ENCODE assay signal across 27 mouse cellular contexts in genomic region chr4:96559781-96560180, GRCm38 (mm10). TPM values are rescaled to one million over a fixed set of nuclear protein-coding genes. Genes with fewer than 3 reads are reported as not detected.
"Had no signal": no experiment of that assay in that cellular context is flagged by ENCODE, and none has a peak within 500 bp of the region (broad histone marks: within the 10 kb centered on the region; RNA-seq: fewer than 3 reads in every experiment).

No protein-coding gene starts in this region.

- DNase-seq: liver, embryonic 13.5 days; liver, postnatal 0 days; lung, embryonic 14.5 days; lung, postnatal 10 days; lung, postnatal 4 days; right cerebral cortex, adult 18-20 months; right cerebral cortex, postnatal 25 days; right cerebral cortex, postnatal 4 days; spleen, adult 18-20 months; thymus, adult 2 months; thymus, postnatal 25 days; thymus, postnatal 4 days had no signal

- H3K27ac ChIP-seq: liver, embryonic 13.5 days; liver, embryonic 15.5 days; midbrain, embryonic 10.5 days; midbrain, embryonic 13.5 days; midbrain, embryonic 15.5 days; neural tube, embryonic 13.5 days; neural tube, embryonic 15.5 days; stomach, embryonic 15.5 days; stomach, postnatal 0 days had no signal

- H3K9me3 ChIP-seq: liver, embryonic 13.5 days; liver, embryonic 15.5 days; midbrain, embryonic 10.5 days; midbrain, embryonic 13.5 days; midbrain, embryonic 15.5 days; neural tube, embryonic 13.5 days; neural tube, embryonic 15.5 days; stomach, embryonic 15.5 days had no signal

- H3K9ac ChIP-seq: liver, embryonic 13.5 days; liver, embryonic 15.5 days; liver, postnatal 0 days; lung, embryonic 14.5 days; midbrain, embryonic 13.5 days; midbrain, embryonic 15.5 days; neural tube, embryonic 13.5 days; neural tube, embryonic 15.5 days; stomach, embryonic 15.5 days had no signal

- H3K4me3 ChIP-seq: liver, embryonic 13.5 days; liver, embryonic 15.5 days; midbrain, embryonic 10.5 days; midbrain, embryonic 13.5 days; midbrain, embryonic 15.5 days; myocyte; neural tube, embryonic 13.5 days; neural tube, embryonic 15.5 days; stomach, embryonic 15.5 days had no signal

- H3K4me1 ChIP-seq: liver, embryonic 13.5 days; liver, embryonic 15.5 days; midbrain, embryonic 10.5 days; midbrain, embryonic 13.5 days; midbrain, embryonic 15.5 days; neural tube, embryonic 13.5 days; neural tube, embryonic 15.5 days; stomach, embryonic 15.5 days had no signal

- ATAC-seq: liver, postnatal 0 days; midbrain, embryonic 13.5 days; midbrain, embryonic 15.5 days had no signal

- H3K36me3 ChIP-seq: liver, embryonic 13.5 days; liver, embryonic 15.5 days; midbrain, embryonic 10.5 days; midbrain, embryonic 13.5 days; midbrain, embryonic 15.5 days; neural tube, embryonic 13.5 days; neural tube, embryonic 15.5 days; stomach, embryonic 15.5 days had no signal

- H3K27me3 ChIP-seq: liver, embryonic 13.5 days; liver, embryonic 15.5 days; midbrain, embryonic 13.5 days; midbrain, embryonic 15.5 days; neural tube, embryonic 13.5 days; neural tube, embryonic 15.5 days; stomach, embryonic 15.5 days had no signal

- H3K4me2 ChIP-seq: liver, embryonic 13.5 days; liver, embryonic 15.5 days; lung, embryonic 14.5 days; midbrain, embryonic 13.5 days; midbrain, embryonic 15.5 days; neural tube, embryonic 13.5 days; neural tube, embryonic 15.5 days; stomach, embryonic 15.5 days had no signal

RNA-seq across cellular contexts. Expression of gene Cyp2j8, which starts 52.6 kb away (rescaled TPM):
- total RNA-seq: megakaryocyte, adult 5-6 weeks; megakaryocyte-erythroid progenitor cell, adult 5-6 weeks had no signal
- polyA plus RNA-seq: liver, embryonic 13.5 days; liver, embryonic 15.5 days; liver, postnatal 0 days; lung, embryonic 14.5 days; lung, embryonic 16.5 days; midbrain, embryonic 10.5 days; midbrain, embryonic 13.5 days; midbrain, embryonic 15.5 days; myocyte; neural tube, embryonic 11.5 days; neural tube, embryonic 13.5 days; neural tube, embryonic 15.5 days; small intestine, adult 2 months; stomach, postnatal 0 days; testis, adult 2 months; thymus, adult 2 months had no signal
